Mouse (Mus musculus) heart, embryonic 13.5 days (tissue): ENCODE results near the gene Mdm4. TPM values are rescaled to one million over a fixed set of nuclear protein-coding genes. Genes with fewer than 3 reads are reported as not detected.

Source experiments
- ATAC-seq: fragments of 200-750 bp; cut with Nextera tagmentation; 2 replicates; pipeline ENCODE4 v1.8.0; 2017; ENCODE audit warnings: moderate TSS enrichment; ENCODE audit not compliant: insufficient number of reproducible peaks, low FRiP score, low TSS enrichment; ENCODE audit errors: extremely low read depth
- H3K27ac ChIP-seq: fragments of 300-500 bp; sonication (generic); replicated peaks from 2 replicates; pipeline ENCODE4 v1.5.1; 2015; ENCODE audit warnings: moderate library complexity, mild to moderate bottlenecking, inconsistent platforms
- H3K27me3 ChIP-seq: fragments of 300-500 bp; sonication (generic); replicated peaks from 2 replicates; pipeline ENCODE4 v1.6.1; 2015; ENCODE audit warnings: mild to moderate bottlenecking, inconsistent platforms
- H3K36me3 ChIP-seq: fragments of 300-500 bp; sonication (generic); 2 replicates; pipeline ENCODE4 v1.6.1; 2015; ENCODE audit warnings: mild to moderate bottlenecking, inconsistent platforms
- H3K4me1 ChIP-seq: fragments of 300-500 bp; sonication (generic); 2 replicates; pipeline ENCODE4 v1.6.1; 2015; ENCODE audit warnings: inconsistent platforms
- H3K4me2 ChIP-seq: fragments of 300-500 bp; sonication (generic); 2 replicates; pipeline ENCODE4 v1.6.1; 2015; ENCODE audit warnings: inconsistent platforms, mild to moderate bottlenecking, moderate library complexity
- H3K4me3 ChIP-seq: fragments of 300-500 bp; sonication (generic); 2 replicates; pipeline ENCODE4 v1.5.1; 2015; ENCODE audit warnings: moderate library complexity, mild to moderate bottlenecking, inconsistent platforms
- H3K9ac ChIP-seq: fragments of 300-500 bp; sonication (generic); 2 replicates; pipeline ENCODE4 v1.6.1; 2015; ENCODE audit warnings: inconsistent platforms, mild to moderate bottlenecking, moderate library complexity
- H3K9me3 ChIP-seq: fragments of 300-500 bp; sonication (generic); 2 replicates; pipeline ENCODE4 v1.6.1; 2016; ENCODE audit warnings: inconsistent platforms
- WGBS: fragments of 180-500 bp; shearing (Covaris S2); methylation state at CpG from one replicate; pipeline ENCODE4 v1.1.7; 2015; ENCODE audit warnings: mixed read lengths; 5-methylcytosine and 5-hydroxymethylcytosine counted together
- polyA plus RNA-seq: library from polyadenylated mRNA; unstranded; fragments of >200 nt; fragmentation: Nextera tagmentation; extraction: Ambion mirVana; gene quantifications from 2 replicates; pipeline ENCODE4 v1.2.1, GENCODE M21; 2015

The Mdm4 gene
- 19.2 and 23.4 TPM in 2 replicates for polyA plus RNA-seq

DNA sequence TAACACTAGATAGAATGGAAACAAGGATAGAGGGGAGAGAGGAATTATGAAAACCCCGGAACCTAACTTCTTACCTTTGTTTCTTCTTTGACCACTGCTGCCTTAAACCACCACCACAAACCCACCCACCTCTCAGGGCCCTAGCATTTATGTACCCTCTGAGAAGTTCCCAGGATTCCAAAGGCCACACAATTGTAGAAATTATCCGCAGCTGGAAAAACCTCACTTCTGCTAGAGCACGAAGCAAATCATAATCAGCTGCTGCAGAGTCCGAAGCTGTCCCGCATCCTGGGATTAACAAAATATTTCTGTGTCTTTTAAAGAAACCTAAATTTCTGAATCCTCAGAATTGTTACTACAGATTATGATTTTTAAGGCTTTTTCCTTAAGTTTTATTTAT lies at the start of gene Mdm4:
TSS of gene Mdm4 (minus strand) at position 101 of the 400 bp plus-strand sequence.
- H3K4me3 ChIP-seq: no peak within 1 kb of the TSS
- 90% methylated on average over 5 of the region's 5 CpGs for WGBS
- no peak within 1 kb of the TSS for H3K9ac ChIP-seq
- ATAC-seq: no peak
- H3K27me3 ChIP-seq: no peaks in the 10 kb centered on the region
- peaks cover 7% of the 10 kb centered on the region for H3K4me1 ChIP-seq
- H3K9me3 ChIP-seq: no peaks in the 10 kb centered on the region
- H3K27ac ChIP-seq: no peak within 1 kb of the TSS
- no peak within 1 kb of the TSS for H3K4me2 ChIP-seq
- no peaks in the 10 kb centered on the region for H3K36me3 ChIP-seq

- ATAC-seq: no peak
- no peak overlapping the region for H3K4me2 ChIP-seq
- H3K9ac ChIP-seq: no peak overlapping the region
- peaks cover 58% of the 10 kb centered on the region for H3K4me1 ChIP-seq
- no peaks in the 10 kb centered on the region for H3K9me3 ChIP-seq
- H3K27me3 ChIP-seq: no peaks in the 10 kb centered on the region
- peaks cover 77% of the 10 kb centered on the region for H3K36me3 ChIP-seq
- H3K27ac ChIP-seq: no peak overlapping the region
- WGBS: 51% methylated on average over 9 of the region's 9 CpGs
- H3K4me3 ChIP-seq: no peak overlapping the region
Observed at GRCm38 (mm10) chr1:133080079-133080561, 49.8 kb upstream of the Mdm4 start.

DNA sequence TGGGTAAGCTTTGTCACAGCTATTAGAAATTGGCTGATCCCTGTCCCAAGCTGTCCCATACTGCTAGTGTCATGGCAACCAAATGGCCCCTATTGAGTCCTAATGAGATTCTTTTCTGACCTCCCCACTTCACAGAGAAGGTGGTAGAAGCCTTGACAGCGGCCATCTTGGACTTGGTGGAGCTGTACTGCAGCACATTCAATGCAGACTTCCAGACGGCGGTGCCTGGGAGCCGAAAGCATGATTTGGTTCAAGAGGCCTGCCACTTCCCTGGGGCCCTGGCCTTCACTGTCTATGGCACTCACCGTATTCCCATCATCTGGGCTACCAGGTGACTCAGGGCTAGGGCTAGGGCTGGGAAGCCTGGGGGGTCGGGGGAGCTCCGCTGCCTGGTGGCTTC lies 49.1 kb upstream of the Mdm4 start:
- H3K27me3 ChIP-seq: no peaks in the 10 kb centered on the region
- H3K9ac ChIP-seq: no peak overlapping the region
- WGBS: 78% methylated on average over 7 of the region's 7 CpGs
- peaks cover 54% of the 10 kb centered on the region for H3K4me1 ChIP-seq
- no peak overlapping the region for H3K4me2 ChIP-seq
- no peak overlapping the region for H3K4me3 ChIP-seq
- H3K27ac ChIP-seq: no peak overlapping the region
- ATAC-seq: no peak
- no peaks in the 10 kb centered on the region for H3K9me3 ChIP-seq
- peaks cover 82% of the 10 kb centered on the region for H3K36me3 ChIP-seq

- no peak for ATAC-seq
- Histone ChIP-seq H3K36me3 (peaks cover 82% of the 10 kb centered on the region), H3K27me3 (no peaks in the 10 kb centered on the region), H3K27ac (0 out of 2 replicates have a peak overlapping the region, but pooled peaks have one; percentile 5), H3K4me1 (peaks cover 53% of the 10 kb centered on the region), H3K9ac (no peak overlapping the region), H3K9me3 (no peaks in the 10 kb centered on the region), H3K4me2 (no peak overlapping the region), H3K4me3 (no peak overlapping the region)
- WGBS: 78% methylated on average over 1 of the region's 1 CpGs
Observed at GRCm38 (mm10) chr1:133078338-133078727, 48.0 kb upstream of the Mdm4 start.

DNA sequence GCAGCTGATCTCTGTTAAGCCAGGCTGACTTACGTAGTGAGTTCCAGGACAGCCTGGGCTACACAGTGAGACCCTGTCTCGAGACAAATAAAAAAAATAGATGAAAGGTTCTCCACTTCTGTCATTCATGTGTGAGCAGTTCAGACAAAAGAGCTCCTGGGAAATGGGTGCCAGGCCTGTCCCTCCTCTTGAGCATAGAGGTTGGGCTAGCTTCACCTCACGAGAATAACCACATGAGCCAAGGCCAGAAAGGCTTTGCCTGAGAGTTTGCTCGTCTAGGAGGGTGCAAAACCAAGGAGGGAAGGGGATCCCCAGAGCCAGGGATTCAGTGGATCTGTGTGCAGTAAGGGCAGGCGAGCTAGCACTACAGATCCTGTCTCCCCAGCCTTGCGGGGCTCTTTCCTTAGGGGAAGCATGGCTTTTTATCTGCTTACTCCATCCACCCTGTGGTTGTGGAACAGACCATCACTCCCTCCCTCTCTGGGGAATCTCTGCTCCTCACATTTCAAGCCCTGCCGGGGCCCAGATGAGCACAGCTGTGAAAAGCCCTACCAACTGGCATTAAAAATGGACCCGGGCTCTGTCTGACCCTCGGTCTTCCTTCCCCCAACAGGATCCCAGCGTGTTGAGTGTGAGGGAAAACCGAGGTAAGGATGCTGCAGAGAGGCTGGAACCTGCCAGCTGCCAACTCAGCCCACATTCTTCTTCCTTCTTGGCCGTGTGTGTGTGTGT lies 47.4 kb upstream of the Mdm4 start:
- H3K36me3 ChIP-seq: peaks cover 76% of the 10 kb centered on the region
- no peaks in the 10 kb centered on the region for H3K27me3 ChIP-seq
- H3K9me3 ChIP-seq: no peaks in the 10 kb centered on the region
- no peak overlapping the region for H3K4me2 ChIP-seq
- 45% methylated on average over 12 of the region's 12 CpGs for WGBS
- H3K4me1 ChIP-seq: peaks cover 53% of the 10 kb centered on the region
- no peak overlapping the region for H3K4me3 ChIP-seq
- H3K27ac ChIP-seq: peak overlapping the region; percentile 81
- H3K9ac ChIP-seq: no peak overlapping the region
- ATAC-seq: no peak

GRCm38 (mm10) chr1:133076681-133077514 lies 46.5 kb upstream of the Mdm4 start:
- H3K27ac ChIP-seq: peak overlapping the region; percentile 81
- no peak overlapping the region for H3K4me3 ChIP-seq
- H3K9me3 ChIP-seq: no peaks in the 10 kb centered on the region
- H3K36me3 ChIP-seq: peaks cover 68% of the 10 kb centered on the region
- peak overlapping the region; percentile 29 for H3K9ac ChIP-seq
- no peaks in the 10 kb centered on the region for H3K27me3 ChIP-seq
- WGBS: 36% methylated on average over 20 of the region's 20 CpGs
- peaks cover 58% of the 10 kb centered on the region for H3K4me1 ChIP-seq
- H3K4me2 ChIP-seq: 0 out of 2 replicates have a peak overlapping the region, but pooled peaks have one; percentile 10
- ATAC-seq: no peak

GRCm38 (mm10) chr1:133075651-133076400 lies 45.5 kb upstream of the Mdm4 start:
- Histone ChIP-seq H3K4me2 (no peak overlapping the region), H3K4me1 (peaks cover 68% of the 10 kb centered on the region), H3K36me3 (peaks cover 57% of the 10 kb centered on the region), H3K27ac (peak overlapping the region; percentile 81), H3K9me3 (no peaks in the 10 kb centered on the region), H3K4me3 (no peak overlapping the region), H3K9ac (no peak overlapping the region), H3K27me3 (no peaks in the 10 kb centered on the region)
- no peak for ATAC-seq
- WGBS: 63% methylated on average over 6 of the region's 6 CpGs

DNA sequence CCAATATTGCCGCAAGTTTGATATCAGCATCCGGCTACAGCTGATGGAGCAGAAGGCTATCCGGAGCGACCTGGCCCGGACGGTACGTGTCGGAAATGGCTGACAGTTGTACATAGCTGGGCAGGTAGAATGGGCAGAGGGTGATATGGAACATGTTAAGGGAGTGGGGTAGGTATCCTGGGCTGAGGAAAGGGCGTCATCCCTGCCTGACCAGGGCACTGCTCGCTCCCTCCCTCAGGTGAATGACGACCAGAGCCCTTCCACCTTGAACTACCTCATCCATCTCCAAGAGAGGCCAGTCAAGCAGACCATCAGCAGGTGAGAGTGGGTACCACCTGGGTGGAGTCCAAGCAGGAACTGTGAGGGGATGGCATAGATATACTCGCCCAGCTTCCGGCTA lies 44.2 kb upstream of the Mdm4 start:
- Histone ChIP-seq H3K9me3 (no peaks in the 10 kb centered on the region), H3K27me3 (no peaks in the 10 kb centered on the region), H3K36me3 (peaks cover 44% of the 10 kb centered on the region), H3K4me2 (no peak overlapping the region), H3K9ac (no peak overlapping the region), H3K27ac (peak overlapping the region; percentile 83), H3K4me1 (peaks cover 80% of the 10 kb centered on the region), H3K4me3 (no peak overlapping the region)
- no peak for ATAC-seq
- WGBS: 88% methylated on average over 13 of the region's 13 CpGs

- WGBS: 27% methylated on average over 9 of the region's 9 CpGs
- Histone ChIP-seq H3K27me3 (no peaks in the 10 kb centered on the region), H3K9ac (peak overlapping the region; percentile 37), H3K4me1 (peaks cover 92% of the 10 kb centered on the region), H3K9me3 (no peaks in the 10 kb centered on the region), H3K4me2 (no peak overlapping the region), H3K4me3 (no peak overlapping the region), H3K27ac (peak overlapping the region; percentile 83), H3K36me3 (peaks cover 33% of the 10 kb centered on the region)
- ATAC-seq: peak; percentile 63
Observed at GRCm38 (mm10) chr1:133073327-133073856, 43.0 kb upstream of the Mdm4 start.

DNA sequence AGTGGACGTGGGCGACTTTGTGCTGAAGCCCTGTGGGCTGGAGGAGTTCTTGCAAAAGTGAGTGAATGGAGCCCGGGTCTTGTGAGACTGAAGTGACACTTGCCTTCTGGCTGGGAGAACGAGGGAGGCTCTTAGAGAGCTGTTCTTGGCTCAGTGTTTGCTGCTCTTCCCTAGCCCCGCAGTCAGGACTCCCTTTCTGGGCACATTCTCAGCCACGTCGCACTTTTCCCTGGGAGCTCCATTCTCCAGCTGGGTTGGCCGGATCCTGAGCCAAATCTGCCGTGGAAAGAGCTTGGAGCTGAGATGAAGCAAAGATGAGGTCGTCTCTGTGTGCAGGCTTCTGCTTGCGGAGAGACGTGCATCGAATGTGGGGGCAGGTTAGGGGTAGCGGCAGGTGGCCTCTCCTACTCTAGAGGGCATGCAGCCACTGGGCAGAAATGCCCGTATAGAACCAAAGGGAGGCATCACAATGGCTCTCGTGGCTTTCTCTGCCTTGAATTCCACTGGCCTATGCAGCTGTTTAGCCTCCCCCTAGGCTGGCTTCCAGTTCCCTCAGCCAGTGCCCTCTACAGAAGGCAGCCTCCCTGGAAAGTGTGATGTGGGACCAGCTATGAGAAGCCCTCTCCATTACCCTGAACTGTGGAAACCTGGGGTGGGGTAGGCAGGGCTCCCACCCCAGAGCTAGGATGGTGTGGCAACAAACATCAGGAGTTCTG lies 41.5 kb upstream of the Mdm4 start:
- 57% methylated on average over 16 of the region's 16 CpGs for WGBS
- H3K36me3 ChIP-seq: peaks cover 29% of the 10 kb centered on the region
- peak overlapping the region; percentile 83 for H3K27ac ChIP-seq
- no peak for ATAC-seq
- H3K9ac ChIP-seq: peak overlapping the region; percentile 56
- H3K4me1 ChIP-seq: peaks cover 92% of the 10 kb centered on the region
- H3K4me2 ChIP-seq: no peak overlapping the region
- no peaks in the 10 kb centered on the region for H3K9me3 ChIP-seq
- H3K4me3 ChIP-seq: no peak overlapping the region
- H3K27me3 ChIP-seq: no peaks in the 10 kb centered on the region
